Mouse (Mus musculus) cortical plate, adult 2 months (tissue): ENCODE results near the gene A730071L15Rik.

Experiments
- CTCF ChIP-seq: fragments of 200-500 bp; IDR thresholded peaks from 2 replicates; pipeline ENCODE4 v1.5.1; 2011; ENCODE audit warnings: mild to moderate bottlenecking, control low read depth, low read length; ENCODE audit not compliant: insufficient read depth; ENCODE audit errors: extremely low read depth
- POLR2A ChIP-seq: fragments of 200-500 bp; IDR thresholded peaks from 2 replicates; pipeline ENCODE4 v1.6.1; 2011; ENCODE audit warnings: mild to moderate bottlenecking, low read length, control low read depth; ENCODE audit not compliant: insufficient read depth; ENCODE audit errors: extremely low read depth

GRCm38 (mm10) chr11:6157119-6157518 is 42.7 kb upstream of the A730071L15Rik start:
- TF ChIP-seq CTCF (no peak), POLR2A (no peak)
